In genomic region chr1:134231681-134232080, GRCm38 (mm10) we compare ENCODE assay signal across 28 mouse cellular contexts. TPM values are rescaled to one million over a fixed set of nuclear protein-coding genes. Genes with fewer than 3 reads are reported as not detected.
DNase-seq lines count a peak whose midpoint lies in the region; ATAC-seq and TF ChIP-seq lines count a peak whose summit lies in the region.
"Had no signal": no experiment of that assay in that cellular context is flagged by ENCODE, and none has a peak within 500 bp of the region (broad histone marks: within the 10 kb centered on the region; RNA-seq: fewer than 3 reads in every experiment).

No protein-coding gene starts in this region.

- H3K36me3 ChIP-seq in heart, embryonic 16.5 days (ENCODE audit: control insufficient read depth, insufficient read depth): no peaks in the 10 kb centered on the region
- H3K36me3 ChIP-seq in heart, embryonic 11.5 days (ENCODE audit: control insufficient read depth, insufficient read depth, low read length): no peaks in the 10 kb centered on the region
- H3K36me3 ChIP-seq: embryonic facial prominence, embryonic 12.5 days; heart, embryonic 13.5 days; hindbrain, embryonic 15.5 days; kidney, embryonic 15.5 days; limb, embryonic 10.5 days; limb, embryonic 15.5 days; liver, embryonic 13.5 days had no signal

- peak overlapping the region; percentile 95 for H3K4me2 ChIP-seq in heart, embryonic 16.5 days (ENCODE audit: low read depth, low read length)
- H3K4me2 ChIP-seq in heart, embryonic 11.5 days: no peak overlapping the region
- H3K4me2 ChIP-seq: embryonic facial prominence, embryonic 12.5 days; limb, embryonic 15.5 days; liver, embryonic 13.5 days had no signal

- 46% methylated on average over 3 of the region's 3 CpGs for WGBS in cerebellum, adult 2 months
- WGBS in heart, embryonic 16.5 days: 78% methylated on average over 3 of the region's 3 CpGs
- 60% methylated on average over 3 of the region's 3 CpGs for WGBS in heart, embryonic 11.5 days (ENCODE audit: insufficient replicate concordance)

- DNase-seq in cerebellum, adult 2 months: no peak
- no peak for DNase-seq in cerebellum, postnatal 14 days
- peak; percentile 7 for DNase-seq in 416B (ENCODE audit: low read depth)
- DNase-seq in MEL-GATA-1-ER (ENCODE audit: extremely low read depth, low read depth): peak; percentile 79
- no peak for DNase-seq in kidney, adult 9 months
- DNase-seq: B cell, adult 2 months; embryo, embryonic 11 days; gastrocnemius, postnatal 14 days; kidney, adult 11 months; liver, embryonic 13.5 days; lung, adult 18-20 months; midbrain, embryonic 14.5 days; right cerebral cortex, postnatal 25 days; spleen, adult 18-20 months; thymus, postnatal 14 days had no signal

- TF ChIP-seq POLR2A in cerebellum, adult 2 months (IDR thresholded peaks at IDR 0.05; ENCODE audit: borderline replicate concordance, insufficient read depth, low read length): no peak

- peak overlapping the region; percentile 61 for H3K4me3 ChIP-seq in cerebellum, adult 2 months (replicated peaks; ENCODE audit: insufficient read depth, low read depth, low read length)
- no peak overlapping the region for H3K4me3 ChIP-seq in heart, embryonic 16.5 days (ENCODE audit: low read length)
- H3K4me3 ChIP-seq in heart, embryonic 11.5 days (ENCODE audit: low read depth, low read length): no peak overlapping the region
- H3K4me3 ChIP-seq: embryonic facial prominence, embryonic 12.5 days; limb, embryonic 10.5 days; limb, embryonic 15.5 days; liver, embryonic 13.5 days had no signal

- H3K27me3 ChIP-seq in cerebellum, adult 2 months (ENCODE audit: control insufficient read depth, insufficient read depth, low read length): no peaks in the 10 kb centered on the region
- peaks cover 20% of the 10 kb centered on the region for H3K27me3 ChIP-seq in heart, embryonic 16.5 days (ENCODE audit: control insufficient read depth, insufficient read depth, low read length)
- H3K27me3 ChIP-seq in heart, embryonic 11.5 days (ENCODE audit: control insufficient read depth, insufficient read depth, low read length): peaks cover 30% of the 10 kb centered on the region
- H3K27me3 ChIP-seq: hindbrain, embryonic 15.5 days had no signal

- ATAC-seq in heart, embryonic 16.5 days (replicated peaks; ENCODE audit: extremely low read depth, insufficient read depth, low FRiP score): no peak
- ATAC-seq in heart, embryonic 11.5 days (replicated peaks; ENCODE audit: insufficient number of reproducible peaks, low FRiP score, low TSS enrichment): no peak
- ATAC-seq: forebrain, embryonic 14.5 days; inflammation-experienced regulatory T-cells, adult 6 months; lung, postnatal 0 days had no signal

- H3K27ac ChIP-seq in cerebellum, adult 2 months (ENCODE audit: insufficient read depth, low read length): peak overlapping the region; percentile 47; the same call in 1 of the 2 replicates
- peak overlapping the region; percentile 73 for H3K27ac ChIP-seq in heart, embryonic 16.5 days (ENCODE audit: low read length)
- H3K27ac ChIP-seq in heart, embryonic 11.5 days (ENCODE audit: low read depth, low read length): no peak overlapping the region
- H3K27ac ChIP-seq: embryonic facial prominence, embryonic 12.5 days; limb, embryonic 15.5 days; liver, embryonic 13.5 days; macrophage had no signal

- no peak overlapping the region for H3K9ac ChIP-seq in heart, embryonic 16.5 days (ENCODE audit: low read length)
- H3K9ac ChIP-seq in heart, embryonic 11.5 days (ENCODE audit: low read depth, low read length): no peak overlapping the region
- H3K9ac ChIP-seq: embryonic facial prominence, embryonic 12.5 days; hindbrain, embryonic 15.5 days; kidney, embryonic 15.5 days; limb, embryonic 15.5 days; liver, embryonic 13.5 days had no signal

- H3K9me3 ChIP-seq in heart, embryonic 16.5 days (replicated peaks; ENCODE audit: control insufficient read depth, low read length): no peaks in the 10 kb centered on the region
- H3K9me3 ChIP-seq in heart, embryonic 11.5 days (replicated peaks; ENCODE audit: control insufficient read depth, low read length): no peaks in the 10 kb centered on the region
- H3K9me3 ChIP-seq: embryonic facial prominence, embryonic 12.5 days; heart, embryonic 13.5 days; hindbrain, embryonic 15.5 days; kidney, embryonic 15.5 days; limb, embryonic 10.5 days; limb, embryonic 15.5 days; liver, embryonic 13.5 days had no signal

- no peak for TF ChIP-seq CTCF in cerebellum, adult 2 months (IDR thresholded peaks at IDR 0.05; ENCODE audit: borderline replicate concordance, insufficient read depth, low read depth, low read length)

- peaks cover 31% of the 10 kb centered on the region for H3K4me1 ChIP-seq in cerebellum, adult 2 months (ENCODE audit: control insufficient read depth, insufficient read depth, low read length)
- H3K4me1 ChIP-seq in heart, embryonic 16.5 days (ENCODE audit: control insufficient read depth, insufficient read depth, low read length): peaks cover 52% of the 10 kb centered on the region
- H3K4me1 ChIP-seq in heart, embryonic 11.5 days (ENCODE audit: control insufficient read depth, insufficient read depth, low read length): peaks cover 36% of the 10 kb centered on the region

RNA-seq across cellular contexts. Expression of gene Adora1, which starts 3.5 kb away (rescaled TPM):
- 154 and 160 TPM in 2 replicates for polyA plus RNA-seq in cerebellum, adult 2 months (2012; rRNA removed)
- 26.7 and 30.0 TPM in 2 replicates for polyA plus RNA-seq in heart, embryonic 16.5 days (2015; fragmentation: Nextera tagmentation; extraction: Ambion mirVana)
- 4.4 and 6.7 TPM in 2 replicates for polyA plus RNA-seq in heart, embryonic 11.5 days (2014; fragmentation: Nextera tagmentation; extraction: Ambion mirVana)
- polyA plus RNA-seq: inflammation-experienced regulatory T-cells, adult 6 months; macrophage had no signal

RNA-seq across cellular contexts. Expression of gene Mybph, which starts 38.4 kb away (rescaled TPM):
- 0.14 and 0.18 TPM in 2 replicates for polyA plus RNA-seq in cerebellum, adult 2 months (2012; rRNA removed)
- 0.64 and 0.96 TPM in 2 replicates for polyA plus RNA-seq in heart, embryonic 16.5 days (2015; fragmentation: Nextera tagmentation; extraction: Ambion mirVana)
- polyA plus RNA-seq in heart, embryonic 11.5 days (2014; fragmentation: Nextera tagmentation; extraction: Ambion mirVana): 1.0 and 1.2 TPM in 2 replicates
- polyA plus RNA-seq: inflammation-experienced regulatory T-cells, adult 6 months; macrophage; urinary bladder, adult 2 months had no signal

RNA-seq across cellular contexts. Expression of gene Chil1, which starts 49.7 kb away (rescaled TPM):
- polyA plus RNA-seq in cerebellum, adult 2 months (2012; rRNA removed): 19.8 and 24.2 TPM in 2 replicates
- polyA plus RNA-seq in heart, embryonic 16.5 days (2015; fragmentation: Nextera tagmentation; extraction: Ambion mirVana): 1.1 and 1.2 TPM in 2 replicates
- polyA plus RNA-seq in heart, embryonic 11.5 days (2014; fragmentation: Nextera tagmentation; extraction: Ambion mirVana): 1.5 and 1.9 TPM in 2 replicates

RNA-seq across cellular contexts. Expression of gene Myog, which starts 58.1 kb away (rescaled TPM):
- 0.06 TPM in 1 of 2 replicates, not detected in the other for polyA plus RNA-seq in cerebellum, adult 2 months (2012; rRNA removed)
- 2.0 and 3.3 TPM in 2 replicates for polyA plus RNA-seq in heart, embryonic 16.5 days (2015; fragmentation: Nextera tagmentation; extraction: Ambion mirVana)
- 3.7 and 4.2 TPM in 2 replicates for polyA plus RNA-seq in heart, embryonic 11.5 days (2014; fragmentation: Nextera tagmentation; extraction: Ambion mirVana)
- polyA plus RNA-seq: forebrain, embryonic 14.5 days; hindbrain, embryonic 15.5 days; inflammation-experienced regulatory T-cells, adult 6 months; lung, postnatal 0 days; macrophage; midbrain, embryonic 14.5 days; urinary bladder, adult 2 months had no signal

Comparison
In these comparisons a context has a peak if more than half of its experiments do, and no peak if none do; other contexts are left out.
1. DNase-seq: peak in 416B (single experiment) and MEL-GATA-1-ER (single experiment); none in cerebellum, adult 2 months (0 of 2), cerebellum, postnatal 14 days (0 of 2) and kidney, adult 9 months (single experiment).